Mouse (Mus musculus) lung, adult 2 months (tissue): ENCODE measurements around the gene Mrps23. TPM values are rescaled to one million over a fixed set of nuclear protein-coding genes. Genes with fewer than 3 reads are reported as not detected.
A peak's percentile ranks its signal among the peaks of the same experiment; 100 is the strongest.
"Not testable (repeated sequence)": the region's sequence is repeated elsewhere in the genome, so short reads cannot be mapped to it uniquely, and the experiment has no call there.

Experiments used
- DNase-seq: peaks from one replicate; pipeline ENCODE4 v3.0.0; 2022
- H3K4me1 ChIP-seq: fragments of 200-500 bp; 2 replicates; pipeline ENCODE4 v1.6.1; 2011; ENCODE audit warnings: low read length; ENCODE audit not compliant: control insufficient read depth, insufficient read depth
- H3K4me3 ChIP-seq: fragments of 200-500 bp; replicated peaks from 2 replicates; pipeline ENCODE3; 2011; ENCODE audit warnings: low read depth, mild to moderate bottlenecking, control low read depth, low read length; ENCODE audit errors: extremely low read depth
- CTCF ChIP-seq: fragments of 200-500 bp; IDR thresholded peaks from 2 replicates; pipeline ENCODE4 v1.5.1; 2011; ENCODE audit warnings: mild to moderate bottlenecking, low read length, control low read depth; ENCODE audit not compliant: insufficient read depth
- POLR2A ChIP-seq: fragments of 200-500 bp; IDR thresholded peaks from 2 replicates; pipeline ENCODE4 v1.6.1; 2011; ENCODE audit warnings: low read depth, mild to moderate bottlenecking, control low read depth, low read length, borderline replicate concordance; ENCODE audit errors: extremely low read depth
- WGBS: fragments of 180-500 bp; shearing (Covaris S2); methylation state at CpG from one replicate; pipeline ENCODE4 v1.1.7; 2018; 5-methylcytosine and 5-hydroxymethylcytosine counted together
- polyA plus RNA-seq: library from polyadenylated mRNA; depleted of rRNA; stranded (reverse); fragments of >200 nt; gene quantifications from 2 replicates; pipeline ENCODE4 v1.2.3, GENCODE M21; 2012

Gene Mrps23
- polyA plus RNA-seq, 1 experiment, result 39.0 TPM

- 9% methylated on average over 25 of the region's 25 CpGs for WGBS
- peak; percentile 90 for TF ChIP-seq CTCF
- peak; percentile 46; the same call in 1 of the 2 replicates for TF ChIP-seq POLR2A
- Histone ChIP-seq H3K4me1 (peaks cover 9% of the 10 kb centered on the region; the same call in 1 of the 2 replicates), H3K4me3 (peak overlapping the region; percentile 58)
- peak; percentile 81 for DNase-seq
Measured at GRCm38 (mm10) chr11:88187417-88188133, 16.6 kb upstream of the Mrps23 start.

DNA sequence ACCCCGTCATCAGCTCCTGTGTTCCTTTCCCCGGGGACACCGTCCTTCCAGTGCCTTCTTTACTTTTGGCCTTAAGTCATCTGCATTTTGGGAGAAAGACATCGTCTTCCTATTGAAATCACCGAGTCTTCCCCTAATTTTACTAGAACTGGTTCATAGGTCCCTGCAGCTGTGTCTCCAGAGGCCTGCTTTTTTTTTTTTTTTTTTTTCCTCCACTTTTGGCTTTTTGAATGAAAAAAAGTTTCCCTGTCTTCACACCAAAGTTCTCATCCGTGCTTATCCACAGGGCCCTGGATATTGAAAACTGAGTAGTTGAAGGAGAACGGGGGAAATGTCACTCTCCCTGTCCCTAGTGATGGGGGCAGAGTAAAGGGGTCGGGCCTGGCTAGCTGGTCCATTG is 16.0 kb upstream of the Mrps23 start:
- Histone ChIP-seq H3K4me3 (peak overlapping the region; percentile 58), H3K4me1 (peaks cover 9% of the 10 kb centered on the region; the same call in 1 of the 2 replicates)
- TF ChIP-seq POLR2A, result no peak
- TF ChIP-seq CTCF, result no peak
- no peak for DNase-seq
- 59% methylated on average over 8 of the region's 8 CpGs for WGBS

- WGBS, result 95% methylated on average over 7 of the region's 7 CpGs
- peaks cover 9% of the 10 kb centered on the region; the same call in 1 of the 2 replicates for H3K4me1 ChIP-seq
Measured at GRCm38 (mm10) chr11:88188635-88189034, 15.6 kb upstream of the Mrps23 start.

DNA sequence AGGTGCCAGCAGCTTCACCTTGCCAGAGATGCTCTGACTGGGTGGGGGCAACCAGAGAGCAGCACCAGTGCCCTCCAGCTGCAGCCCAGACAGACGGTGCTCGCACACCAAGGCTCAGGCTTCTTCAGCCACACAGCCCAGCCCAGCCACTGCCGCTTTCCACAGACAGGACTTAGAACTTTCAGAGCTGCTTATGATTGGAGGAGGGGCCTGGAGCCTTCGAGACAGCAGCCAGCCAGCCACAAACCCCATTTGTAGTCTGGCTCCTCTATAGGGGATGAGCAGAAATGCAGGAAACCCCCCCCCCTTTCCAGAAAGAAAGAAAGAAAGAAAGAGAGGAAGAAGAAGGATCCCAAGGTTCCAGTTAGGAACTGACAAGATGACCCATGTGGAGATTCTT is 11.6 kb upstream of the Mrps23 start:
- WGBS, result 62% methylated on average over 4 of the region's 4 CpGs
- peaks cover 8% of the 10 kb centered on the region; the same call in 1 of the 2 replicates for H3K4me1 ChIP-seq
- TF ChIP-seq CTCF (no peak), POLR2A (no peak)
- H3K4me3 ChIP-seq, result no peak overlapping the region
- no peak for DNase-seq

More at GRCm38 (mm10) chr11:88188635-88189034, 15.6 kb upstream of the Mrps23 start:
- no peak for DNase-seq
- no peak overlapping the region for H3K4me3 ChIP-seq
- no peak for TF ChIP-seq POLR2A
- no peak for TF ChIP-seq CTCF

GRCm38 (mm10) chr11:88193098-88193823 is 10.9 kb upstream of the Mrps23 start:
- H3K4me1 ChIP-seq, result peaks cover 4% of the 10 kb centered on the region; the same call in 1 of the 2 replicates
- WGBS, result 34% methylated on average over 34 of the region's 34 CpGs
- TF ChIP-seq CTCF (no peak), POLR2A (no peak)
- H3K4me3 ChIP-seq, result no peak overlapping the region
- no peak for DNase-seq

DNA sequence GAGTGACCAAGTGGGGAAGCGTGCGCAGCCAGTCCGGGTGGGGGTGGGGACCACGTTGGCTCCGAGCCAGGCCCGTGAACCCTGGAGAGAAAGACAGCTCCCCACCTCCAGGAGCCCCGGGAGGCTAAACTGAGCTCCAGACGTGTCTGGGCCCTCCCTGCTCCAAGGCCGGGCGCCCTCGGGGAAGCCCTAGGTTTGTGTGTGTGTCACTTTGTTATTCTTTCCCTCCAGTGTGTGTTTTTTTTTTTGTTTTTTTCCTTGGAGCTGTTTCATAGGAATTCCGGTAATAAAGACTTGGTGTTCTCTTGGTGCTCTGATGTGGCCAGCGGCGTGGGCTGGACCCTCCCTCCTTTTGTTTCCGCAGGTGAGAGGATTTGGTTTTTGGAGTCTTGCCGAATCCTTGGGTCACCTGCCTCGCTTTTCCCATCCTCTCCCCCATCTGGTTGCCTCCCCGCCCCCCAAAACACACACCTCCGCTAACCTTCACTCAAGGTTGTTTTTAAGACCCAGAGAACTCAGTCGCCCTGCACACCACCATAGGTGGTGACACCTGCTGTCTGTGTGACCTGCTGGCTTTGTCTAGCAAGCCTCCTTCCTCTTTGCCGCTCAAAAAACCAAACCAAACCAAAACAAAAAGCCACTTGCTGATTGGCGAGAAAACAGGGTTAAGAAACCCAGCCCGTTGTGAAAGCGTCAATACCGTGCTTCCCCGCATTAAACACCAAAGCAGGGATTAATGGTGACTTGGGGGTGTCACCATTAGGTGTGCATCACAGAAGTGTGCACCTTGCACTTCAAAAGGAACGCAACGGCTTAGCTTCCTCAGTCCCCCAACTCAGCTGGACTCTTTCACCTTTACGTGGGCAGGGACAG is 10.1 kb upstream of the Mrps23 start:
- 19% methylated on average over 29 of the region's 29 CpGs for WGBS
- Histone ChIP-seq H3K4me3 (peak overlapping the region; percentile 9), H3K4me1 (peaks cover 4% of the 10 kb centered on the region; the same call in 1 of the 2 replicates)
- no peak for TF ChIP-seq CTCF
- no peak for TF ChIP-seq POLR2A
- no peak for DNase-seq

DNA sequence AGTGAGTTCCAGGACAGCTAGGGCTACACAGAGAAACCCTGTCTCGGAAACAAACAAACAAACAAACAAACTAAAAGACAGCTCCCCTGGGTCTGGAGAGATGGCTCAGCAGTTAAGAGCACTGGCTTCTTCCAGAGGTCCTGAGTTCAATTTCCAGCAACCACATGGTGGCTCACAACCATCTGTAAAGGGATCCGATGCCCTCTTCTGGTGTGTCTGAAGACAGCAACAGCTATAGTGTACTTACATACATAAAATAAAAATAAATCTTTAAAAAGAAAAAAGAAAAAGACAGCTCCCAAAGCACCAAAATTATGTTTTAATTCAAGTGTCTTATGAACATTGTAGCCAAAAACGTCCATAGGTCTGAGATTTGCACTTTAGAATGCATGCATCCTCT is 8.5 kb upstream of the Mrps23 start:
- DNase-seq, H3K4me1 ChIP-seq, H3K4me3 ChIP-seq: not testable (repeated sequence)
- 84% methylated on average over 3 of the region's 3 CpGs for WGBS

DNA sequence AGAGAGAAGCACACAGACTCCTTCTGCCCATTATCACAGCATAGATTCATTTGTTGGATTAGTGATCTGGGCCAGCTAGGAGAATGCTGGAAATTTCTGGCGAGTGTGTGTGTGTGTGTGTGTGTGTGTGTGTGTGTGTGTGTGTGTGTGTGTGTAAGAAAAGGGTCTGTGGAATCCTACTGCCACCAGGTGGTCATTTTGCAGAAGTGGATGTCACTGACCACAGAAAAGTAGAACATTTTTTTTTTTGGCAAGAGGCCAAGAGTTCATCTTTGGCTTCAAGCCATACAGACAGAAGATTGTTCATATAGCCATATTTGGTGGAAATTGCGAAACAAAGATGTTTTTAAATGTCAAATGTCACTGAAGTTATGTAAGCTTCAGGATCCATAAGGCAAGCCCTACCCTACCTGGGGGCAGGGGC is 7.0 kb upstream of the Mrps23 start:
- Histone ChIP-seq H3K4me1 (peaks cover 4% of the 10 kb centered on the region; the same call in 1 of the 2 replicates), H3K4me3 (no peak overlapping the region)
- 1% methylated on average over 2 of the region's 2 CpGs for WGBS
- peak; percentile 32 for DNase-seq
- TF ChIP-seq CTCF (no peak), POLR2A (no peak)

DNA sequence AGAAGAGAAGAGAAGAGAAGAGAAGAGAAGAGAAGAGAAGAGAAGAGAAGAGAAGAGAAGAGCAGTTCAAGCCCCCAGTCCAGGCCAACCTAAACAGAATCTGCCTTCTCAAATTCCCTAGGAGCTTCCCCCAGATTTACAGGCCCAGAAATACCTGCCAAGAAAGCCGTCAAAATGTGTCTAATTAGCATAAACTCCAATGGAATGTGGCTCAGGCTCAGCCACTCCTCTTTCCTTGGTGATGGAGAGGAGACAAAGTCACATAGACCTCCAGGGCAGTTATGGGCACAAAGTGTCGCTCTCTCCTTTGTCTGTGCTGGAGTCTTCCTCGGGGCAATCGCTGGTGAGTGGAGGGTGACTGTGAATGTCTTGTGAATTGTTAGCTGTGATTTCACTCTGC is 6.0 kb upstream of the Mrps23 start:
- 58% methylated on average over 4 of the region's 4 CpGs for WGBS
- no peak for TF ChIP-seq CTCF
- no peak for TF ChIP-seq POLR2A
- DNase-seq, result no peak
- H3K4me1 ChIP-seq, result peaks cover 4% of the 10 kb centered on the region
- H3K4me3 ChIP-seq, result no peak overlapping the region
